Mouse (Mus musculus): Measurements from ENCODE around the gene Ssu72. TPM values are rescaled to one million over a fixed set of nuclear protein-coding genes. Genes with fewer than 3 reads are reported as not detected.
A peak's percentile ranks its signal among the peaks of the same experiment; 100 is the strongest.
"Not testable (repeated sequence)": the region's sequence is repeated elsewhere in the genome, so short reads cannot be mapped to it uniquely, and the experiment has no call there.

The Ssu72 gene
- polyA plus RNA-seq, 1 experiment from 2014 or later, result 166 TPM

DNA sequence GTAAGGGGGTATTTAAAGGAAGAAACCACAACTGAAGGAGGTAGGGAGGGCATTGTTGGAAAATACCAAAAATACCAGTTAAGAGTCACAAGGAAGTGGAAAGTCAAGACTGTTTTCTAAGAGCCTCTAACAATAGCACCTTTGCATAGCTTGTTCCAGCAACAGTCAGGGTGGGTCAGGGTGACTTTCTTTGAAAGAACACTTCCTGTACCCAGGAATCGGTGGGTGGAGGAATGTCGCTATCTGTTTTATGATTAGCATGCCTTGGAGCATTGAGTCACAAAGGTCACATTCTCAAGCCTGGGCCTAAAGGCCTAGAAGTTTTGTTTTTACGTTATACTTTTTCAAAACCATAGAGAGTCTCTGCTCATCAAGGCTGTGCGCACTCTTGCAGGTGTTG, 16.8 kb upstream of the Ssu72 start:
- not testable (repeated sequence) for H3K4me2 ChIP-seq; H3K36me3 ChIP-seq; H3K4me1 ChIP-seq (replicated peaks); H3K27me3 ChIP-seq; H3K27ac ChIP-seq (replicated peaks); H3K9ac ChIP-seq; ATAC-seq (ENCODE audit: low FRiP score, low read depth); H3K4me3 ChIP-seq; H3K9me3 ChIP-seq
- whole genome bisulfite sequencing, result 89% methylated on average over 4 of the region's 4 CpGs

DNA sequence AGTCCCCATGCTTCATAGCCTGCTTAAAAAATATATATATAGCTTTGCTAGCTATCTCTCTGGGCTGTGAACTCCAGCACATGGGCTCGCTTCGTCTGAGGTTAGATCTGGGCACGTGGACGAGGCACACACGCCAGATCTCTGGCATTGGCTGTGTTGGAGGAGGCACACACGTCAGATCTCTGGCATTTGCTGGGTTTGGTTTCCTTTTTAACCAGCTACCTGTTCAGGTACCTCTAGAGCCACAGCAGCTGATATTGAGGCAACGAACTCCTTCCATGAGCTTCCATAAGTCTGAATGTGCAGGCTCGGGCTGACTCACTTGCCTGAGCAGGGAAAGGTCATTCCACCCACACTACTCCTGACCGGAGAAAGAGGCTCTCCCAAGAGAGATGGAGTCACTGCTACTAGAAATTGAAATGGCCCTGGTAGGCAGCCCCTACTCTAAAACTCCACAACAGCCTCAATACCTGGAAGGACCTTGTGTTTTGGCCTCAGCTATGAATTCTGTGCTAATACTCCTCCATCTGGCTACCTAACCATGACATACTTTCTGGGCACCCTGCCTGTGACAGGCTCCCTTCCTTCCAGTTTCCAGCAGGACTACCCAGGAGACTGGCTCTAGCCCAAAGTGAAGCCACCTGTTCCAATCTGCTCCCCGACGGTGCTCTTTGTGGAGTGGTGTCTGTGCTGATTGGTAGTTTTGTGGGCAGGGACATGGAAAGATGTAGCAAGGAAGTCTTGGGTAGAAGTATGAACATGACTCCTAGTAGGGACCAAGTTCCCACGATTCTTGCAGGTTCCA, 13.8 kb upstream of the Ssu72 start:
- Histone ChIP-seq H3K27me3 (no peaks in the 10 kb centered on the region), H3K4me3 (no peak overlapping the region), H3K9ac (no peak overlapping the region), H3K36me3 (no peaks in the 10 kb centered on the region), H3K27ac (replicated peaks) (no peak overlapping the region), H3K4me2 (no peak overlapping the region), H3K9me3 (no peaks in the 10 kb centered on the region), H3K4me1 (replicated peaks) (peaks cover 17% of the 10 kb centered on the region)
- no peak for ATAC-seq (ENCODE audit: low FRiP score, low read depth)
- WGBS, result 89% methylated on average over 12 of the region's 12 CpGs

DNA sequence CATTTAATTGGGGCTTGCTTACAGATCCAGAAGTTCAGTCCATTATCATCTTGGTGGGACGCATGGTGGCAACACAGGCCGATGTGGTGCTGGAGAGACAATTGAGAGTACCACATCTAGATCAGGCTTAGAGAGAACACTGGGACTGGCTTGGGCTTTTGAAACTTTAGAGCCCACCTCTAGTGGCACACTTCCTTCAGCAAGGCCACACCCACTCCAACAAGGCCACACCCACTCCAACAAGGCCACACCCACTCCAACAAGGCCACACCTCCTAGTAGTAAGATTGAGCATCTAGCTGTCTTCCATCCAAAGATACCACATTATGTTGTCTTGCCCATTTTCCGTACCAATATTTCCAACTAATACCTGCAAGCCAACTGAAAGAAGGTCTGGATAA, 12.2 kb upstream of the Ssu72 start:
- Histone ChIP-seq H3K27ac (replicated peaks) (no peak overlapping the region), H3K9me3 (no peaks in the 10 kb centered on the region), H3K36me3 (no peaks in the 10 kb centered on the region), H3K9ac (no peak overlapping the region), H3K4me3 (no peak overlapping the region), H3K27me3 (no peaks in the 10 kb centered on the region), H3K4me2 (no peak overlapping the region), H3K4me1 (replicated peaks) (peaks cover 32% of the 10 kb centered on the region)
- WGBS, result 96% methylated on average over 3 of the region's 3 CpGs
- no peak for ATAC-seq (ENCODE audit: low FRiP score, low read depth)

DNA sequence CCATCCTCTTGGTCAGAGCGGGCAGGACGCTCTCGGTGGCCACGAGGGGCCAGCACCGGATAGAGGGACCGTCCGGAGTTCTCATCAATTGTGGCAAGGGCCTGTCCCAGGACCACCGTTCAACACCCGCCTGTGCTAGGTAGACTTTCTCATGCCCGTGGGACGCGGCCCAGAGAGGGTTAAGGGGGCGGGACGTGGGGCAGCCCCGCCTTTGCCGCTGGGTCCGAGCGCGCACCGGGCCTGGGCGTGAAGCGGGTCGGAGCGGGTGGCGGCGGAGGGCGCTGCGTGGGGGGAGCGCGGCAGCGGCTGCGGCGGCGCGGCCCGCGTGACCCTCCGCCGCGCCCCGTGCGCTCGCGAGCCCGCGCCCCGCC, 10.5 kb upstream of the Ssu72 start, which contains the start of gene Fndc10:
Gene Fndc10 (plus strand): TSS at position 232 of the 371 bp plus-strand sequence.
- ATAC-seq (ENCODE audit: low FRiP score, low read depth), result peak; percentile 86
- Histone ChIP-seq H3K4me1 (replicated peaks) (peaks cover 32% of the 10 kb centered on the region), H3K4me2 (peak within 1 kb of the TSS; percentile 96), H3K27me3 (no peaks in the 10 kb centered on the region), H3K9me3 (no peaks in the 10 kb centered on the region), H3K9ac (peak within 1 kb of the TSS; percentile 87), H3K4me3 (peak within 1 kb of the TSS; percentile 79), H3K27ac (replicated peaks) (peak within 1 kb of the TSS; percentile 99), H3K36me3 (no peaks in the 10 kb centered on the region)
- under 1% methylated on average over 28 of the region's 47 CpGs for WGBS

DNA sequence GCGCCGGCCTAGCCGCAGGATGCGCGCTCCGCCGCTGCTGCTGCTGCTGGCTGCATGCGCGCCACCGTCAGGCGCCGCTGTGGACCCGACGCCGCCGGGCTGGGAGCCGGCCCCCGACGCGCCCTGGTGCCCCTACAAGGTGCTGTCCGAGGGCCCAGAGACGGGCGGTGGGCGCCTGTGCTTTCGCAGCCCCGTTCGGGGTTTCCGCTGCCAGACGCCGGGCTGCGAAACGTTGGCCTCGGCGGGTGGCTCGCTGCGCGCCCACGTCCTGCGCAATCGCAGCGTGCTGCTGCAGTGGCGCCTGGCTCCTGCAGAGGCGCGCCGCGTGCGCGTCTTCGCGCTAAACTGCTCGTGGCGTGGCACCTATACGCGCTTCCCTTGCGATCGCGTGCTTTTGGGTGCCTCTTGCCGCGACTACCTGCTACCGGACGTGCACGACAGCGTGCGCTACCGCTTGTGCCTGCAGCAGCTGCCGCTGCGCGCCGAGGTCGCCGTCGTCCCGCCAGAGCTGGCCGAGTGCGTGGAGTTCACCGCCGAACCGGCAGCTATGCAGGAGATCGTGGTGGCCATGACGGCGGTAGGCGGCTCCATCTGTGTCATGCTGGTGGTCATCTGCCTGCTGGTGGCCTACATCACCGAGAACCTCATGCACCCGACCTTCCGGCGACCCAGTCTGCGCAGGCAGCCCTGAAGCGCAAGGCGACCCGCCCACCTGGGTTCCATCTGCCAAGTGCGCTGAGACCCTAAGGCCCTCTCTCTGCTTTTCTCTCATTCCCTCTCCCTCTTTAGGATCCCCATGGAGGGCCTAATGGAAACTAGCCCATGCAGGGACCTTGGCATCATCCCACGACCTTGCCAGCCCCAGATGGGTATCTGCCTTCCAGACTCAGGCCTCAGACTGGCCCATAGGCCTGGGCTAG, 9.9 kb upstream of the Ssu72 start:
- Histone ChIP-seq H3K9me3 (no peaks in the 10 kb centered on the region), H3K4me1 (replicated peaks) (peaks cover 32% of the 10 kb centered on the region), H3K36me3 (no peaks in the 10 kb centered on the region), H3K9ac (peak overlapping the region; percentile 87), H3K4me2 (peak overlapping the region; percentile 96), H3K4me3 (peak overlapping the region; percentile 79), H3K27me3 (no peaks in the 10 kb centered on the region), H3K27ac (replicated peaks) (peak overlapping the region; percentile 99)
- ATAC-seq (ENCODE audit: low FRiP score, low read depth), result peak; percentile 87
- WGBS, result under 1% methylated on average over 86 of the region's 92 CpGs

DNA sequence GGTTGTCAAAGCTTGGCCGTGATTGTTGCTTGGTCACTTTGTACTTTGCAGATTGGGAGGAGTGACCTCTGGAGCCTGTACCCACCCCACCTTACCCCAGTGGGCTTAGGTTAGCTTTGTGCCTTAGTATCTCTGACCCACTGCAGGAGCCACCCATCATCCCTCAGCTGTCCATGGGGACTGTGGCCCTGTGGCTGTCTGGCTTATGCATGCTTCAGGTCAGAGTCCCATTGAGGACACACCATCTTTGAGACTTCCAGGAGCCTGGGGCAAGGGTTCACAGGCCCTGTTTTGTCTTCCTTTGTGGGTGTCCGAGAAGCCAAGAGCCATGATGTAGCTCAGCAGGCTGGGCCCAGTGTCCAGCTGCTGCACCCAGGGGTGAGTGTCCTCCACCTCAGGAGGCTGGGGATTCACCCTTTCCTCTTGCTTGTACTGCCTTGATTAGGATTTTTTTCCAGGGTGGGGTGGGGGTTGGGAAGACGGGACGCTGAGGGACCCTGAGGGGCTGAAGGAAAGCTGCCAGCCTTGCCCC, 9.0 kb upstream of the Ssu72 start:
- no peaks in the 10 kb centered on the region for H3K36me3 ChIP-seq
- peak overlapping the region; percentile 99 for H3K27ac ChIP-seq (replicated peaks)
- H3K9ac ChIP-seq, result peak overlapping the region; percentile 87
- ATAC-seq (ENCODE audit: low FRiP score, low read depth), result no peak
- WGBS, result 80% methylated on average over 4 of the region's 4 CpGs
- H3K4me3 ChIP-seq, result peak overlapping the region; percentile 79
- H3K4me1 ChIP-seq (replicated peaks), result peaks cover 32% of the 10 kb centered on the region
- peak overlapping the region; percentile 96 for H3K4me2 ChIP-seq
- H3K9me3 ChIP-seq, result no peaks in the 10 kb centered on the region
- H3K27me3 ChIP-seq, result no peaks in the 10 kb centered on the region

DNA sequence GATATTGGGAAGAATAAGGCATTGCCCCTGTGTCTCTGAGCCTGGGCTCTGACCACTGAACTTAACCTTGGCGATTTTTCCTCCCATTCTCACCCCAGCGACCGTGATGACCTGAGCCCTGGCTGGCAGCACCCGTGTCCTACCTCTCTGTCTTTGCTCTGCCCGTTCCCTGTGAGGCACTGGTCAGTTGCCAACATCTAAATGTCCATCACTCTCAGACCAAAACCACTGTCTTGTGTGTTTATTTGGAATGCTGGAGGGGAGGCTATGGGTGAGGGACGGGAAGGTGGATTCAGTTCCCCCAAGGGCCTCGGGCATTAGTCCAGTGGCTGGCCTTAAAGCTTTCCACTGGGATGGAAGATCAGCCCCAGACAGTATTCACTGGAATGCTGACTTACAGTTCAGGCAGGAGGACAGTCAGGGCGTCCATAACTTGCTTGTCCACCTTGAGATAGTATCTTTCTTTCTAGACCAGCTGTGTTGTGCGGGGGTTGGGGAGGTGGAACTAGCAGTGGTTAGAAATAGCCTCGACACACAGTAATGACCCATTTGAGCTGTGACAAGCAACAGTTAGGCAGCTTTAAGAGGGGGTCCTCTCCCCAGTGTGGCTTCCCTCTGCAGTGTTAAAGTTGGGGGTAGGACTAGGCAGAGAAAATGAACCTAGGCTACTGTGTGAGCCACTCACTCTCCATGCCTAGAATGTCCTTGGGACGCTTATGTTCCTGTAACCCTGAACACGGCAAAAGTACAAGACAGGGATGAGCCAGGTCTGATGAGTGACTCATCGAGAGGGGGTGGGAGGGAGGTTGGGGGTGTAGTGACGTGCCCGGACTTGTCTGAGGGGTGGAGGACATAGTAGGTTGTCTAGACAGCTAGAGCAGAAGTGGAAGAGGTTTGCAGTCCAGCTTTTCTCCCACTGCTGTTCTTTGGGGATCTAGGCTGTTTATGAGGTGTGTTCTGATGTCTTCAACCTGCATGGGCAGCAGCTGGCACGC, 8.0 kb upstream of the Ssu72 start:
- H3K9ac ChIP-seq, result peak overlapping the region; percentile 87; the same call in 1 of the 2 replicates
- peaks cover 32% of the 10 kb centered on the region for H3K4me1 ChIP-seq (replicated peaks)
- WGBS, result 79% methylated on average over 16 of the region's 16 CpGs
- ATAC-seq (ENCODE audit: low FRiP score, low read depth), result no peak
- H3K4me2 ChIP-seq, result peak overlapping the region; percentile 96
- no peaks in the 10 kb centered on the region for H3K36me3 ChIP-seq
- peak overlapping the region; percentile 79 for H3K4me3 ChIP-seq
- H3K27me3 ChIP-seq, result no peaks in the 10 kb centered on the region
- H3K9me3 ChIP-seq, result no peaks in the 10 kb centered on the region
- no peak overlapping the region for H3K27ac ChIP-seq (replicated peaks)

DNA sequence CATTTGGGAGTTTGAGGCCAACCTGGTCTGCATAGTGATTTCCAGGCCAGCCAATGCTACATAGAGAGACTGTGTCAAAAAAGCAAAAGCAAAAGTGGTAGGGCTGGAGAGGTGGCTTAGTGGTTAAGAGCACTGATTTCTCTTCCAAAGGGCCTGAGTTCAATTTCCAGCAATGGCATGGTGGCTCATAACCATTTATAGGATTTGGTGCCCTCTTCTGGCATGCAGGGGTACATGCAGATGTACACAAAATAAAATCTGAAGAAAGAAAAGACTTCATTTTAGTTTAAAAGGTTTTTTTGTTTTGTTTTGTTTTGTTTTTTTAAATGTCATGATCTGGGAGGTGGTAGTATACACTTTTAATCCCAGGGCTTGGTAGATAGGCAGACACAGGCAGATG, 4.2 kb upstream of the Ssu72 start:
- Histone ChIP-seq H3K36me3 (no peaks in the 10 kb centered on the region), H3K27me3 (no peaks in the 10 kb centered on the region), H3K4me3 (no peak overlapping the region), H3K27ac (replicated peaks) (no peak overlapping the region), H3K9me3 (no peaks in the 10 kb centered on the region), H3K4me1 (replicated peaks) (peaks cover 24% of the 10 kb centered on the region), H3K4me2 (no peak overlapping the region), H3K9ac (no peak overlapping the region)
- ATAC-seq (ENCODE audit: low FRiP score, low read depth), result no peak

DNA sequence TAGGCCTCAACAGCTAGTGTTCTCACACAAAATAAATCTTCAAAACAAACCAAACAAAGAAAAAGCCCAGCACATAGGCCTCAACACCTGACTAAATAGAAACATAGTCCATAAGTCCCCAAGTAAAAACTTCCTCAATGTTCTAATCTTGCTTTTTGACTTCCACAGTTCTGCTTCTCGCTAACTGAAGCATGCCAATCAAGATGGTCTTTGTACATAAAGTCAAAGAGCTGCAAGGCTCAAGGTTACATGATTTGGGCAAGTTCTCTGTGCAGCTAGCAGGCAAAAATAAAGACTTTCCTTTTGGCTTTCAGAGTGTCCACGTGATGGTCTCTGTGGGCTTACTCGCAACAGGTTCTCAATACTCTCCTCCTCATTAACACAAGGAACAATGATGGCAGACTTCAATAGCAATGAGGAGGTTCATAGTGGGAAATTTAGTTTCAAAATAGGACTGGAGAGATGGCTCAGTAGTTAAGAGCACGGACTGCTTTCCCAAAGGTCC, 1.1 kb upstream of the Ssu72 start:
- peaks cover 25% of the 10 kb centered on the region for H3K4me1 ChIP-seq (replicated peaks)
- 92% methylated on average over 4 of the region's 4 CpGs for WGBS
- H3K36me3 ChIP-seq, result no peaks in the 10 kb centered on the region
- H3K9ac ChIP-seq, result no peak overlapping the region
- H3K9me3 ChIP-seq, result no peaks in the 10 kb centered on the region
- H3K4me2 ChIP-seq, result no peak overlapping the region
- no peak for ATAC-seq (ENCODE audit: low FRiP score, low read depth)
- no peak overlapping the region for H3K4me3 ChIP-seq
- H3K27ac ChIP-seq (replicated peaks), result no peak overlapping the region
- no peaks in the 10 kb centered on the region for H3K27me3 ChIP-seq

DNA sequence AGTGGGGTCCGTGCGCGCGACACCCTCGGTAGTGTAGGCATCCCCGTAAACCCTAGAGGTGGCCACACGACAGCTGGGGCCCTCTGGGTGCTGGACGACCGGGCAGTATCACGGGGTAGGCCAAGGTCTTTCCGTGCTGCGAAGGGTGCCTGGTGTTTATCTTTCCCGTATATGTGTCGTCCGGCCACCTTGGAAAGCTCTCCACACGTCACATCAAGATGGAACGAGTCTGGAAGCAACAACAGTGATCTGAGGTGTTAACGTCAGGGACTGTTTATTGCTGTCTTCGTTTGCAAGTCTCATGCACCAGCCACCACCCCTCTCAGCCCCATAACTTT, 961 bp downstream of the Ssu72 start:
- Histone ChIP-seq H3K27me3 (no peaks in the 10 kb centered on the region), H3K4me1 (replicated peaks) (peaks cover 32% of the 10 kb centered on the region), H3K27ac (replicated peaks) (peak overlapping the region; percentile 89), H3K9me3 (no peaks in the 10 kb centered on the region), H3K4me2 (peak overlapping the region; percentile 97), H3K36me3 (no peaks in the 10 kb centered on the region), H3K4me3 (peak overlapping the region; percentile 97), H3K9ac (peak overlapping the region; percentile 94)
- WGBS, result under 1% methylated on average over 19 of the region's 19 CpGs
- no peak for ATAC-seq (ENCODE audit: low FRiP score, low read depth)

DNA sequence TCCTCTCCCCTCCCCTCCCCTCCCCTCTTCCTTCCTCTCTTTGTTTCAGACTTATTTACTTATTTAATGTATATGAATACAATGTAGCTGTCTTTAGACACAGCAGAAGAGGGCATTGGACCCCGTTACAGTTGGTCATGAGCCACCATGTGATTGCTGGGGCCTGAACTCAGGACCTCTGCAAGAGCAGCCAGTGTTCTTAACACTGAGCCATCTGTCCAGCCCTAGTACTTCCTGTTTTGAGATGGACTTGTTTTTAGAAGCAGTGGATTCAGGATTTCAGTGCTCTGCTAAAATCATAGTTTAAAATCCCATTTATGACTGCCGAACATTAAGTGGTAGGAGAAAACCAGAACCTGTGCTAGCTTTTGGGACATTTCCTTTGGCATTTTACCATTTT, 4.0 kb downstream of the Ssu72 start:
- 86% methylated on average over 2 of the region's 2 CpGs for WGBS

More for the DNA sequence above, 4.0 kb downstream of the Ssu72 start:
- ATAC-seq (ENCODE audit: low FRiP score, low read depth), result no peak
- Histone ChIP-seq H3K9me3 (no peaks in the 10 kb centered on the region), H3K27me3 (no peaks in the 10 kb centered on the region), H3K4me1 (replicated peaks) (peaks cover 32% of the 10 kb centered on the region), H3K27ac (replicated peaks) (no peak overlapping the region; the same call in 1 of the 2 replicates), H3K36me3 (no peaks in the 10 kb centered on the region), H3K4me2 (no peak overlapping the region), H3K9ac (no peak overlapping the region), H3K4me3 (no peak overlapping the region)
